Comparison of ENCODE assay signal across 8 mouse cellular contexts in the genomic region with DNA sequence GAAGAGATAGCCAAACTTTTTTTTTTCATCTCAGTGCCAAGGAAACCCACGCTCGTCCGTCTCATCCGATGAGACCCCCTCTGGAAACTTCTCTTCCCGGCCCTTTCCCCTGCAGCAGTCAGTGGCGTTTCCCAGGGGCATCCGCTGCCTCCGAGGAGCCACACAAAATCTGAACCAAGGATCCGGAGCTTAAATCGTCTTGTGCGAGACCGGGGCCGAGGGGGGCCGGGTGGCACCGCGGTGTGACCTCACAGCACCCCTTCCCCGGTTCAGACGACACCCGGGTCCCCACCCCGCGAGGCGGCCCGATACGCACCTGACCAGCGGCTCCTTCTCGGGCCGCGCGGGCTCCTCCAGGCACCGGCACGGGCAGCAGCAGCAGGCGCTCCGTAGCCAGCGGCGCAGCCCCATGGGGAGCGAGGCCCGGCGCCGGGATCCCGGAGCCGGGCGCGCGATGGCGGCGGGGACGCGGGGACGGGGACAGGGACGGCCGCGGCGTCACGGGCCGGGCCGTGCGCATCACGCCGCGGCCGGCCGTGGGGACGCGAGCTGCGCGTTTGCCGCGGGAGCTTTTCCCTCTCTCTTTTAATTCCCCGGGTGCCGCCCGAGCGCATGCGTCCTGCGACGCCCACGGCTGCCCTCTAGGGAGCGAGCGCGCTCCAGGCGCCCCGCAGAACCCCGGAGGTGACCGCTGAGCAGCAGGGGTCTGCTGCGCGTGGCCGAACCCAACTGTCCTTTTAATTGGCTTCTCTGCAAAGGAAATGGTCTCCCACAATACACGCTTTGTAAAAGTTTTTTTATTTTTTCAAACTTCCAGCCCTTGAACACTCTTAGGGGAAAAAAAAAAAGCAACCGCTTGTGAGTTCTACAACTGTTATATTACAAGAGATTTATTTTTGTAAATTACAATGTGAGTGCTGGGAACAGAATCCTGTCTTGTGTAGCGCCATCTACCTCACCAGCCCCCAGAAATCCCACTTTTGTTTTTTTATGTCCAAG. TPM values are rescaled to one million over a fixed set of nuclear protein-coding genes. Genes with fewer than 3 reads are reported as not detected.
DNase-seq lines count a peak whose midpoint lies in the region; ATAC-seq lines count a peak whose summit lies in the region.

A gene (minus strand): TSS at position 607 of the 999 bp plus-strand sequence.

- intact Hi-C loops in heart, postnatal 10 days (cut with DNase I): no loop called here

- peak within 1 kb of the TSS; percentile 98 for H3K4me2 ChIP-seq in forebrain, embryonic 12.5 days
- H3K4me2 ChIP-seq in lung, embryonic 16.5 days (ENCODE audit: low read depth, low read length): peak within 1 kb of the TSS; percentile 100

- peak within 1 kb of the TSS; percentile 72 for H3K9ac ChIP-seq in forebrain, embryonic 12.5 days
- peak within 1 kb of the TSS; percentile 74 for H3K9ac ChIP-seq in lung, embryonic 16.5 days (ENCODE audit: low read length)

- H3K9me3 ChIP-seq in forebrain, embryonic 12.5 days: no peaks in the 10 kb centered on the region
- no peaks in the 10 kb centered on the region for H3K9me3 ChIP-seq in lung, embryonic 16.5 days (ENCODE audit: control insufficient read depth, low read length)

- peaks cover 7% of the 10 kb centered on the region for H3K27me3 ChIP-seq in forebrain, embryonic 12.5 days
- H3K27me3 ChIP-seq in lung, embryonic 16.5 days (ENCODE audit: control insufficient read depth, insufficient read depth, low read depth, low read length): peaks cover 3% of the 10 kb centered on the region; the same call in 1 of the 2 replicates

- H3K4me3 ChIP-seq in forebrain, embryonic 12.5 days (replicated peaks): peak within 1 kb of the TSS; percentile 76
- H3K4me3 ChIP-seq in lung, embryonic 16.5 days (ENCODE audit: low read length): peak within 1 kb of the TSS; percentile 78

- H3K4me1 ChIP-seq in forebrain, embryonic 12.5 days: peaks cover 9% of the 10 kb centered on the region; the same call in 1 of the 2 replicates
- H3K4me1 ChIP-seq in lung, embryonic 16.5 days (replicated peaks; ENCODE audit: control insufficient read depth, insufficient read depth, low read length): peaks cover 6% of the 10 kb centered on the region; the same call in 1 of the 2 replicates

- WGBS in forebrain, embryonic 12.5 days: under 1% methylated on average over 73 of the region's 89 CpGs
- under 1% methylated on average over 73 of the region's 89 CpGs for WGBS in lung, embryonic 16.5 days

- DNase-seq in CD4-positive, CD25-positive, alpha-beta regulatory T cell, adult 2 months (ENCODE audit: low read depth, low spot score): peak; percentile 58
- peak; percentile 86 for DNase-seq in brain, adult 2 months (ENCODE audit: low read depth, low spot score)
- DNase-seq in heart, postnatal 10 days: peak; percentile 78 to 79
- peak; percentile 74 to 81 for DNase-seq in kidney, postnatal 4 days
- DNase-seq in ovary, postnatal 10 days (ENCODE audit: low spot score): peak; percentile 22
- peak; percentile 58 for DNase-seq in thymus, postnatal 4 days

- no peaks in the 10 kb centered on the region for H3K36me3 ChIP-seq in forebrain, embryonic 12.5 days (replicated peaks)
- H3K36me3 ChIP-seq in lung, embryonic 16.5 days (ENCODE audit: control insufficient read depth, insufficient read depth, low read length): no peaks in the 10 kb centered on the region

- no peak within 1 kb of the TSS for H3K27ac ChIP-seq in forebrain, embryonic 12.5 days
- no peak within 1 kb of the TSS for H3K27ac ChIP-seq in lung, embryonic 16.5 days (ENCODE audit: low read length)

- ATAC-seq in forebrain, embryonic 12.5 days (ENCODE audit: low FRiP score): peak; percentile 89
- ATAC-seq in lung, embryonic 16.5 days (ENCODE audit: low read depth): peak; percentile 88

RNA-seq across cellular contexts. Expression of the gene that starts here (rescaled TPM):
- 2.0 and 3.0 TPM in 2 replicates for polyA plus RNA-seq in forebrain, embryonic 12.5 days (2016; fragmentation: Nextera tagmentation; extraction: Ambion mirVana)
- 10 to 100 TPM; 30.2 to 31.0 TPM for total RNA-seq in heart, postnatal 10 days (2021)
- 2.7 and 3.3 TPM in 2 replicates for polyA plus RNA-seq in lung, embryonic 16.5 days (2015; fragmentation: Nextera tagmentation; extraction: Ambion mirVana)

Comparison
In these comparisons a context has a peak if more than half of its experiments do, and no peak if none do; other contexts are left out.
1. DNase-seq: peak in every context shown above with its lines; median percentile 86 in brain, adult 2 months; 78 in heart, postnatal 10 days; 78 in kidney, postnatal 4 days; 58 in CD4-positive, CD25-positive, alpha-beta regulatory T cell, adult 2 months; 58 in thymus, postnatal 4 days; 22 in ovary, postnatal 10 days.